Mouse (Mus musculus) left cerebral cortex, postnatal 36 days (tissue): ENCODE data around the gene Pagr1b. TPM values are rescaled to one million over a fixed set of nuclear protein-coding genes. Genes with fewer than 3 reads are reported as not detected.

ENCODE experiments used
- DNase-seq, 2 experiments: peaks; one replicate each; pipeline ENCODE4 v3.0.0; 2021 to 2022; ENCODE audit warnings: low spot score in 2 of 2, mixed read lengths in 1 of 2
- intact Hi-C: fragments of 180-260 bp; cut with DNase I; formaldehyde crosslinking; loops from one replicate; pipeline ENCODE4 v1.15.1; 2025
- microRNA-seq: library from miRNA; unstranded; fragments of <30 nt; microRNA quantifications from one replicate; pipeline ENCODE4 v1.2.0, GENCODE M21; 2022
- total RNA-seq, 2 experiments: library from RNA; stranded (reverse); gene quantifications; 2 replicates each; pipeline ENCODE4 v1.2.3; 2021

Pagr1b gene
- total RNA-seq, 2 experiments from 2014 or later: 0.99 TPM; not detected in 1

GRCm38 (mm10) chr7:126965568-126965967 is 50.7 kb downstream of the Pagr1b start:
- intact Hi-C loops: no loop called here
- no peak for DNase-seq

- intact Hi-C loops: no loop called here
- no peak for DNase-seq
These were observed 52.6 kb downstream of the Pagr1b start for GRCm38 (mm10) chr7:126963548-126964286.

DNA sequence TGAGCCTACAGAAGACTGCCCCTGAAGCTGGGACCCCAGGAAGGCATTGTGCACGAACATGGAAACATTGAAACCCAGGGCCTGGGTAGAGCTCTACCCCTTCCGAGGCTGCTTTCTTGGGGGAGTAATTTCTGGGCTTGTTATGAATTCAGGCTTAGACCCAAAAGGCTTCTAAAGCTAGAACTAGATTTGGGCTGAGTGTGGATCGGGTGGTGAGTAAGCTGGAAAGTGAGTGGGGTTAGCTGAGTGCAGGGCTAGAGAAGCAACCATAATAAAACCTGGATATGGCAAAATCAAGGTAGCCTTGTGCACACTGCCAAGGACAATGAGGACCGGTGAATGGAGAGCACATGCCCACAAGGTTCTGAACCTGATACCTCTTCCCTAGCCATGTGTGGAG is 54.3 kb downstream of the Pagr1b start:
- no peak for DNase-seq
- intact Hi-C loops: no loop called here

- intact Hi-C loops: no loop called here
These were observed 55.2 kb downstream of the Pagr1b start for GRCm38 (mm10) chr7:126961095-126961494.

DNA sequence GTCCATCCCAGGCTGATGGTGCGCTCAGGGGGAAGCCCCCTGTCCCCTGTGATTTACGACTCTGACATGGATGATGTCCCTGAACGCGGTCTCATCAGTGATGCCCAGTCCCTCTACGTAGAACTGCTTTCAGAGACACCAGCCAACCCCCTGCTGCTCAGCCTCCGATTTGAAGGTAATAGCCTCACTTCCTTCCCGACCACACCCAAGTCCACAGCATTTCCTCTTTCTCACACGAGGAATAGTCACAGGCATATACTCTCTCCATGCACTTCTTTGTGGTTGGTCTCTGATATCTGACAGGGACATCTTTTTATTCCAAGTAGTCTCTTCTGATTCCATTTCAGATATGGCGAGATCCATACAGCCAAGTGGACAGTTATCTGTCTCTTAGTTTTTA is 56.5 kb downstream of the Pagr1b start:
- intact Hi-C loops: no loop called here
- no peak for DNase-seq

More at GRCm38 (mm10) chr7:126961095-126961494, 55.2 kb downstream of the Pagr1b start:
- DNase-seq: no peak

GRCm38 (mm10) chr7:126955125-126955524 is 61.2 kb downstream of the Pagr1b start:
- intact Hi-C loops: no loop called here

GRCm38 (mm10) chr7:126952646-126953045 is 63.6 kb downstream of the Pagr1b start:
- intact Hi-C loops: loop anchor here (5.0 kb wide), 1 partner anchor 70 kb away; the partner anchor contains the start of gene Taok2

More at GRCm38 (mm10) chr7:126955125-126955524, 61.2 kb downstream of the Pagr1b start:
- DNase-seq: no peak

DNA sequence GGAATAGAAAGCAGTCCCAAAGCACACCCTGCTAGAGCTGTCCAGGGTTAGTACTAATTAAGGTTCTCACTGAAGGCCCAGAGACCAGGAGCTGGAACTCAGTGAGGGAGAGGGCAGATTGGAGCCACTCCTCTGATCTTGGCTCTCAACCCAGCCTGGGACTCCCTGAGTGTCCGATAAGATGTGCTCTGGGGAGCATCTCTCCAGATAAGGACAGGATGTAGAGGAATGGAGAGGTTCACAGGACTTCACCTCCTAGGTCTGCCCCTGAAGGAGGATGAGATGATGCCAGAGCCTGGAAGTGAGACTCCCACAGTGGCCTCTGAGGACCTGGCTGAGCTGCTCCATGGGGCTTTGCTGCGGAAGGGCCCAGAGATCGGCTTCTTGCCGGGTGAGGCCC is 64.5 kb downstream of the Pagr1b start:
- no peak for DNase-seq
- intact Hi-C loops: loop anchor here (2.0 to 5.0 kb wide), 3 partner anchors 23 to 69 kb away; partner anchors contain the start of genes Cdipt, Pagr1a, Pagr1b and Taok2

More at GRCm38 (mm10) chr7:126952646-126953045, 63.6 kb downstream of the Pagr1b start:
- no peak for DNase-seq

Small RNAs within 50 kb of the gene (microRNA-seq; reads per million reads assigned to microRNA genes)
- gene Gm44343: not detected

Other genes with a start within 250 kb of the Pagr1b start
- gene Ypel3, start 239.5 kb downstream of the Pagr1b start, total RNA-seq: 100 to 1,000 TPM; 303 to 345 TPM
- under 1 TPM; 0.54 to 0.68 TPM for gene Tbx6, start 235.0 kb downstream of the Pagr1b start, total RNA-seq
- gene Ppp4c, start 224.0 kb downstream of the Pagr1b start, total RNA-seq: 10 to 100 TPM; 47.5 to 49.9 TPM
- gene Fam57b, start 218.8 kb downstream of the Pagr1b start, total RNA-seq: 10 to 100 TPM; 81.6 to 84.1 TPM
- gene 4930451I11Rik, start 184.8 kb downstream of the Pagr1b start, total RNA-seq: not detected
- 10 to 100 TPM; 56.3 to 67.0 TPM for gene Doc2a, start 169.1 kb downstream of the Pagr1b start, total RNA-seq
- gene Hirip3, start 154.5 kb downstream of the Pagr1b start, total RNA-seq: 10 to 100 TPM; 31.1 to 33.8 TPM
- 10 to 100 TPM; 47.8 to 49.4 TPM for gene Ino80e, start 154.1 kb downstream of the Pagr1b start, total RNA-seq
- gene Taok2, start 131.8 kb downstream of the Pagr1b start, total RNA-seq: 100 to 1,000 TPM; 152 to 156 TPM
- gene Tmem219, start 93.6 kb downstream of the Pagr1b start, total RNA-seq: 10 to 100 TPM; 22.4 to 25.3 TPM
- 100 to 1,000 TPM; 149 to 167 TPM for gene Kctd13, start 87.6 kb downstream of the Pagr1b start, total RNA-seq
- 10 to 100 TPM; 47.2 to 53.0 TPM for gene Asphd1, start 66.9 kb downstream of the Pagr1b start, total RNA-seq
- gene Sez6l2, start 65.9 kb downstream of the Pagr1b start, total RNA-seq: 100 to 1,000 TPM; 413 to 414 TPM
- 100 to 1,000 TPM; 182 to 199 TPM for gene Cdipt, start 40.6 kb downstream of the Pagr1b start, total RNA-seq
- gene Cdiptos, start 40.4 kb downstream of the Pagr1b start, total RNA-seq: not detected
- gene Mvp, start 1.9 kb downstream of the Pagr1b start, total RNA-seq: 1 to 10 TPM; 6.8 to 8.6 TPM
- 10 to 100 TPM; 25.4 to 28.8 TPM for gene Pagr1a, start 868 bp upstream of the Pagr1b start, total RNA-seq
- gene Gm42742, start 4.6 kb upstream of the Pagr1b start, total RNA-seq: 10 to 100 TPM; 36.5 to 50.3 TPM
- gene Prrt2, start 4.7 kb upstream of the Pagr1b start, total RNA-seq: 100 to 1,000 TPM; 213 to 222 TPM
- gene Maz, start 10.6 kb upstream of the Pagr1b start, total RNA-seq: 100 to 1,000 TPM; 227 to 234 TPM
- 1 to 10 TPM; 5.3 to 8.2 TPM for gene Kif22, start 26.0 kb upstream of the Pagr1b start, total RNA-seq
- not detected for gene Zg16, start 70.8 kb upstream of the Pagr1b start, total RNA-seq
- 1 to 10 TPM; 1.1 to 1.3 TPM for gene AI467606, start 74.9 kb upstream of the Pagr1b start, total RNA-seq
- under 1 TPM in 1 of 2 experiments, not detected in 1; 0.63 TPM for gene Qprt, start 105.7 kb upstream of the Pagr1b start, total RNA-seq
- gene Spn, start 121.3 kb upstream of the Pagr1b start, total RNA-seq: under 1 TPM; 0.12 to 0.25 TPM
- 10 to 100 TPM; 81.4 to 89.5 TPM for gene Cd2bp2, start 179.6 kb upstream of the Pagr1b start, total RNA-seq
- gene Tbc1d10b, start 192.0 kb upstream of the Pagr1b start, total RNA-seq: 100 to 1,000 TPM in 1 of 2 experiments, 10 to 100 TPM in 1; 90.8 to 101 TPM
- 1 to 10 TPM; 1.7 to 3.9 TPM for gene Mylpf, start 192.4 kb upstream of the Pagr1b start, total RNA-seq
- 10 to 100 TPM; 18.6 to 19.4 TPM for gene Zfp553, start 216.6 kb upstream of the Pagr1b start, total RNA-seq
- 1 to 10 TPM; 3.2 to 5.6 TPM for gene Sept1, start 216.6 kb upstream of the Pagr1b start, total RNA-seq
- 10 to 100 TPM; 61.0 to 61.4 TPM for gene Zfp771, start 227.8 kb upstream of the Pagr1b start, total RNA-seq
- gene Dctpp1, start 244.2 kb upstream of the Pagr1b start, total RNA-seq: 10 to 100 TPM; 21.8 to 30.7 TPM